Comparison of ENCODE assay signal across 18 mouse cellular contexts in genomic region chr12:88436962-88437750, GRCm38 (mm10).
DNase-seq lines count a peak whose midpoint lies in the region; ATAC-seq and TF ChIP-seq lines count a peak whose summit lies in the region.
"Had no signal": no experiment of that assay in that cellular context is flagged by ENCODE, and none has a peak within 500 bp of the region (broad histone marks: within the 10 kb centered on the region; RNA-seq: fewer than 3 reads in every experiment).

No protein-coding gene starts in this region.

- no peaks in the 10 kb centered on the region for H3K4me1 ChIP-seq in liver, embryonic 13.5 days (replicated peaks)
- no peaks in the 10 kb centered on the region for H3K4me1 ChIP-seq in liver, postnatal 0 days (ENCODE audit: insufficient read depth)
- H3K4me1 ChIP-seq: stomach, embryonic 15.5 days had no signal

- H3K9me3 ChIP-seq in liver, embryonic 13.5 days (replicated peaks), result no peaks in the 10 kb centered on the region
- no peaks in the 10 kb centered on the region for H3K9me3 ChIP-seq in liver, postnatal 0 days (ENCODE audit: low read length)
- H3K9me3 ChIP-seq: limb, embryonic 13.5 days; stomach, embryonic 15.5 days had no signal

- ATAC-seq in liver, embryonic 13.5 days (ENCODE audit: low read depth), result 0 out of 2 replicates have a peak, but pooled peaks have one; percentile 15
- ATAC-seq in liver, postnatal 0 days, result no peak
- peak; percentile 91 for ATAC-seq in granulocyte monocyte progenitor cell, adult 5-6 weeks (replicated peaks; ENCODE audit: poor library complexity, severe bottlenecking)
- ATAC-seq: intestine, embryonic 16.5 days had no signal

- H3K27ac ChIP-seq in liver, embryonic 13.5 days, result no peak overlapping the region
- no peak overlapping the region for H3K27ac ChIP-seq in liver, postnatal 0 days (ENCODE audit: low read depth)
- H3K27ac ChIP-seq: limb, embryonic 13.5 days; macrophage; stomach, embryonic 15.5 days had no signal

- DNase-seq in liver, embryonic 13.5 days, result no peak
- DNase-seq in liver, postnatal 0 days, result no peak
- peak; percentile 28 to 32 for DNase-seq in natural killer cell, adult 2 months (ENCODE audit: low spot score in 2 of 2)
- DNase-seq in thymus, postnatal 36 days, result peak; percentile 26 to 40
- no peak for DNase-seq in gastrocnemius, adult 18-20 months (ENCODE audit: low spot score)
- no peak for DNase-seq in yolk sac, embryonic 10.5 days (ENCODE audit: low spot score)
- DNase-seq in adrenal gland, adult 18-20 months (ENCODE audit: low spot score in 2 of 2), result no peak
- DNase-seq: cerebellum, adult 8-10 months; heart, adult 11 months; heart, postnatal 14 days; kidney, postnatal 4 days; lung, adult 2 months had no signal

- TF ChIP-seq CTCF in liver, postnatal 0 days (IDR thresholded peaks at IDR 0.05; ENCODE audit: low read depth), result no peak

- H3K36me3 ChIP-seq in liver, embryonic 13.5 days, result no peaks in the 10 kb centered on the region
- H3K36me3 ChIP-seq in liver, postnatal 0 days (replicated peaks; ENCODE audit: insufficient read depth, low read length), result no peaks in the 10 kb centered on the region
- H3K36me3 ChIP-seq: stomach, embryonic 15.5 days had no signal

- H3K27me3 ChIP-seq in liver, embryonic 13.5 days, result no peaks in the 10 kb centered on the region
- H3K27me3 ChIP-seq in liver, postnatal 0 days (ENCODE audit: insufficient read depth, low read length), result no peaks in the 10 kb centered on the region
- H3K27me3 ChIP-seq: limb, embryonic 13.5 days; stomach, embryonic 15.5 days had no signal

- no peak for TF ChIP-seq EP300 in liver, postnatal 0 days (IDR thresholded peaks at IDR 0.05; ENCODE audit: low read depth)

- no peak overlapping the region for H3K4me3 ChIP-seq in liver, embryonic 13.5 days (replicated peaks)
- no peak overlapping the region for H3K4me3 ChIP-seq in liver, postnatal 0 days (ENCODE audit: low read depth, low read length)
- H3K4me3 ChIP-seq: limb, embryonic 13.5 days; myocyte; stomach, embryonic 15.5 days had no signal

- WGBS in liver, embryonic 13.5 days (ENCODE audit: insufficient replicate concordance), result 56% methylated on average over 15 of the region's 15 CpGs
- 53% methylated on average over 15 of the region's 15 CpGs for WGBS in liver, postnatal 0 days (ENCODE audit: insufficient replicate concordance)

- H3K4me2 ChIP-seq in liver, embryonic 13.5 days, result no peak overlapping the region
- no peak overlapping the region for H3K4me2 ChIP-seq in liver, postnatal 0 days (ENCODE audit: low read depth, low read length)
- H3K4me2 ChIP-seq: limb, embryonic 13.5 days; stomach, embryonic 15.5 days had no signal

- H3K9ac ChIP-seq in liver, embryonic 13.5 days, result no peak overlapping the region
- no peak overlapping the region for H3K9ac ChIP-seq in liver, postnatal 0 days (replicated peaks)
- H3K9ac ChIP-seq: limb, embryonic 13.5 days; stomach, embryonic 15.5 days had no signal

Comparison
In these comparisons a context has a peak if more than half of its experiments do, and no peak if none do; other contexts are left out.
1. DNase-seq: peak in natural killer cell, adult 2 months (2 of 2) and thymus, postnatal 36 days (2 of 2); none in liver, embryonic 13.5 days (single experiment), liver, postnatal 0 days (single experiment), gastrocnemius, adult 18-20 months (single experiment), yolk sac, embryonic 10.5 days (single experiment) and adrenal gland, adult 18-20 months (0 of 2).